Mouse (Mus musculus) ES-Bruce4 (cell line): ENCODE results near the gene Iqcb1.

Experiments
- CTCF ChIP-seq: IDR thresholded peaks from one replicate; pipeline ENCODE4 v1.8.1; 2011; ENCODE audit warnings: low read depth, low read length
- EP300 ChIP-seq: IDR thresholded peaks from 2 replicates; pipeline ENCODE4 v1.6.1; 2011; ENCODE audit warnings: low read depth, low read length; ENCODE audit not compliant: insufficient read depth
- POLR2A ChIP-seq: IDR thresholded peaks from one replicate; pipeline ENCODE4 v1.8.1; 2011; ENCODE audit warnings: low read length; ENCODE audit not compliant: insufficient read depth

GRCm38 (mm10) chr16:36784594-36785313, 43.4 kb upstream of the Iqcb1 start, which contains the start of gene Slc15a2:
- TF ChIP-seq POLR2A (no peak), CTCF (no peak), EP300 (no peak)
